Mouse (Mus musculus) embryonic facial prominence, embryonic 11.5 days (tissue): Measurements from ENCODE around the gene Gm12666. TPM values are rescaled to one million over a fixed set of nuclear protein-coding genes. Genes with fewer than 3 reads are reported as not detected.
"Not testable (repeated sequence)": the region's sequence is repeated elsewhere in the genome, so short reads cannot be mapped to it uniquely, and the experiment has no call there.

Experiments
- ATAC-seq: fragments of 200-750 bp; cut with Nextera tagmentation; replicated peaks from 2 replicates; pipeline ENCODE4 v1.8.0; 2017; ENCODE audit warnings: low read depth; ENCODE audit not compliant: insufficient number of reproducible peaks, low FRiP score, low TSS enrichment
- DNase-seq: peaks from one replicate; pipeline ENCODE4 v3.0.0-alpha.2; 2015; ENCODE audit warnings: low spot score
- H3K27ac ChIP-seq: fragments of 300-500 bp; sonication (generic); replicated peaks from 2 replicates; pipeline ENCODE4 v1.5.1; 2014; ENCODE audit warnings: mild to moderate bottlenecking, low read depth, low read length, control low read depth
- H3K27me3 ChIP-seq: fragments of 300-500 bp; sonication (generic); 2 replicates; pipeline ENCODE4 v1.6.1; 2014; ENCODE audit warnings: mild to moderate bottlenecking, low read length, moderate library complexity, mixed read lengths; ENCODE audit not compliant: control insufficient read depth, insufficient read depth
- H3K36me3 ChIP-seq: fragments of 300-500 bp; sonication (generic); replicated peaks from 2 replicates; pipeline ENCODE4 v1.6.1; 2014; ENCODE audit warnings: low read depth, mild to moderate bottlenecking, low read length, moderate library complexity, mixed read lengths; ENCODE audit not compliant: control insufficient read depth, insufficient read depth
- H3K4me1 ChIP-seq: fragments of 300-500 bp; sonication (generic); 2 replicates; pipeline ENCODE4 v1.6.1; 2014; ENCODE audit warnings: low read length, mixed read lengths; ENCODE audit not compliant: control insufficient read depth, insufficient read depth
- H3K4me2 ChIP-seq: fragments of 300-500 bp; sonication (generic); 2 replicates; pipeline ENCODE4 v1.6.1; 2014; ENCODE audit warnings: low read depth, mild to moderate bottlenecking, control low read depth, low read length, moderate library complexity
- H3K4me3 ChIP-seq: fragments of 300-500 bp; sonication (generic); 2 replicates; pipeline ENCODE4 v1.5.1; 2014; ENCODE audit warnings: low read depth, low read length, control low read depth
- H3K9ac ChIP-seq: fragments of 300-500 bp; sonication (generic); replicated peaks from 2 replicates; pipeline ENCODE4 v1.6.1; 2014; ENCODE audit warnings: mild to moderate bottlenecking, control low read depth, low read length
- H3K9me3 ChIP-seq: fragments of 300-500 bp; sonication (generic); replicated peaks from 2 replicates; pipeline ENCODE4 v1.6.1; 2016; ENCODE audit warnings: mild to moderate bottlenecking, low read length, inconsistent platforms, mixed read lengths; ENCODE audit not compliant: control insufficient read depth
- WGBS: fragments of 180-500 bp; shearing (Covaris S2); extraction: QIAGEN DNeasy Blood & Tissue Kit; methylation state at CpG from one replicate; pipeline ENCODE4 v1.1.7; 2014; 5-methylcytosine and 5-hydroxymethylcytosine counted together
- polyA plus RNA-seq: library from polyadenylated mRNA; unstranded; fragments of >200 nt; fragmentation: Nextera tagmentation; extraction: Ambion mirVana; gene quantifications from 2 replicates; pipeline ENCODE4 v1.2.1, GENCODE M21; 2014

Gene Gm12666
- not detected in 2 replicates for polyA plus RNA-seq

DNA sequence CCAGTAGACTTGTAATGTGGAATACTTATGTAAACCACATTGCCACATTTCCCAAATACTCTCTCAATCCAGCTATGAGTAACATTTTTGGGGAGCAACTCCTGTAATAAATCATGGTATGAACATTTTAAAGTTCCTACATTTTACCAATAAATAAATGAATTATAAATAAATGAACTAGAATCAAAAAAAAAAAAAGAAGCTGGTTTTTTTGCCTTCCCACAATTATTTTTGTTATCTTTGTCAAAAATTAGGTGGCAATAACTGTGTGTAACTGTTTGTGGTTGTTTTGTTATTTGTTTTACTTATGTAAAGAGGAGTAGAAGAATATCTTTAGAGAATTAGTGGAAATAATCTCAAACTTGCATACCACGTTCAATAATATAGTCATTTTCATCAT, at the start of gene Gm12666:
Gm12666 (minus strand) TSS at position 101 of the 400 bp plus-strand sequence.
- H3K27ac ChIP-seq, H3K4me3 ChIP-seq, DNase-seq, H3K27me3 ChIP-seq, H3K4me2 ChIP-seq, ATAC-seq, H3K36me3 ChIP-seq, H3K9ac ChIP-seq, H3K4me1 ChIP-seq, H3K9me3 ChIP-seq: not testable (repeated sequence)
- 88% methylated on average over 1 of the region's 1 CpGs for WGBS

DNA sequence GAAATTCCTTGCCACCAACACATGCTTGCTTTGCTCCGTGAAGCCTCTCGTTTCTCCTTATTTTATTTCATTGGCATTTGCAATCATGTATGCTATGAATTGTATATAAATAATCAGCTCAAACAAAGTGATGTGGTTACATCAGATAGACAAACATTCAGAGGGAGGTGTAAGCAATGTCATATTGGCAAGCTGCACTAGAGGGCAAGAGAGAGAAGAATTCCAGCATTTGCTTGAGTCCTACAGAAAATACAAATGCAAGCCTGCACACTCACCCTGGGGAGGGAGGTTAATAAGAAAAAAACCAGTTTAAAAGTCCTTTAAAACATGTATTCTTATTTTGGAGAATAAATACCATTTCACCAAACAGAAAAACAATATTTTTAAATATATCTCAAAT, 34.8 kb upstream of the Gm12666 start:
- DNase-seq (no peak), ATAC-seq (no peak)
- H3K4me2 ChIP-seq = no peak overlapping the region
- no peaks in the 10 kb centered on the region for H3K36me3 ChIP-seq
- no peak overlapping the region for H3K9ac ChIP-seq
- no peaks in the 10 kb centered on the region for H3K27me3 ChIP-seq
- 84% methylated on average over 2 of the region's 2 CpGs for WGBS
- no peaks in the 10 kb centered on the region for H3K4me1 ChIP-seq
- H3K4me3 ChIP-seq = no peak overlapping the region
- H3K27ac ChIP-seq = no peak overlapping the region
- no peaks in the 10 kb centered on the region for H3K9me3 ChIP-seq

DNA sequence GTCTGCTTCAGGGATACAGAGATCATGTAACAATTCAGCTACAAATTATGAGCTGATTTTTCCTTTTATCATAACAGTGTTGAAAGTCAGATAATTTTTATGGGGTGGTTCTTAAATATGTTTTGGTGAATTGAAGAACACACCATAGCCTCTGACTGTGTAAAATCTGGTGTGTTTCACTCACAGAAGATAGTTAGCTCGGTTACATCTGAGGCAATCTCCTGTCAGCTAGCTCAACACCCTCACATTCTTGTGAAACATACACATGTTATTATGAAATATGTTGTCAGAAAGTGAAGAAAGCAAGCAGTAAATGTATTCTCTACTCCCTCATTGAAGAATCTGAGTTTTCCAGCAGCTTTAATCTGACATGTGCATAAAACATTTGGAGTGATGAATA, 24.7 kb upstream of the Gm12666 start:
- Histone ChIP-seq H3K4me1 (no peaks in the 10 kb centered on the region), H3K27ac (no peak overlapping the region), H3K9ac (no peak overlapping the region), H3K27me3 (no peaks in the 10 kb centered on the region), H3K4me2 (no peak overlapping the region), H3K36me3 (no peaks in the 10 kb centered on the region), H3K4me3 (no peak overlapping the region), H3K9me3 (no peaks in the 10 kb centered on the region)
- ATAC-seq = no peak
- 77% methylated on average over 1 of the region's 1 CpGs for WGBS
- DNase-seq = no peak

DNA sequence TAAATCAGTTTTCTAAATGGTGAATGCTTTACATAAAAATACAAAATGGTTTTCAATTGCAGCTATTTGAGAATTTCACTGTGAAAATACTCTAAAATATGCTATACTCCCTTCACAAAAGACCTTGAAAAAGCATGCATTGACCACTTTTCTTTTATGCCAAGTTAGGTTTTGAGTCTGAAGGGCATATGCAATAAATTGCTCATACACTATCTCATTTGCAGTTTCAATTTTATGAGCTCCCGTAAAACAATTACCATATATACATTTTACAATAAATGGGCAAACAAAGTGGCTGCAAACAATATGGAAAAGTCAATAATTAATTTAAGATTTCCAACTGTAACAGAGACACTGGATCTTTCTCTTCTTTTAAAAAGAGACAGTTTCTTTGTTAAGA, 38.9 kb downstream of the Gm12666 start:
- H3K27me3 ChIP-seq = no peaks in the 10 kb centered on the region
- no peaks in the 10 kb centered on the region for H3K9me3 ChIP-seq
- no peak overlapping the region for H3K4me3 ChIP-seq
- no peaks in the 10 kb centered on the region for H3K4me1 ChIP-seq
- no peak overlapping the region for H3K4me2 ChIP-seq
- ATAC-seq (no peak), DNase-seq (no peak)
- H3K27ac ChIP-seq = no peak overlapping the region
- 96% methylated on average over 1 of the region's 1 CpGs for WGBS
- no peaks in the 10 kb centered on the region for H3K36me3 ChIP-seq
- H3K9ac ChIP-seq = no peak overlapping the region

DNA sequence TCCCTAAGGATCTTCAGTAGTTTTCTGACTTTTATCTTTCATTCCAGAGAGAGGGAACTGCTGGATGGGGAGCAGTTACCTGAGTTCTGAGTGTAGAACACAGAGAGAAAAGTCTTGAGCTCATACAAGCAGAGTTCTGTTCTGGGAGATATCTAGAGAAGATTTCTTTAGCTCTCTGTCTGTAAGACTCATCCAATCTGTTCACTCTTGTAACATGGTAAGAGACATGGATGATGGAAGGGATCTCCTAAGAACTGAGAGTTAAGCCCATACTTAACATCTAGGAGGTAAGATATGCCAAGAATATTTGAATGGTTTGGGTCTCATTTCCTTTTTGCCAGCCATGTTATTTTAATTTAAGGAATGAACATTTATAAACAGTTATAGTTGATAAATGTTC, 44.4 kb downstream of the Gm12666 start, which contains the start of gene Izumo3:
Izumo3 (minus strand) TSS at position 101 of the 400 bp plus-strand sequence.
- Histone ChIP-seq H3K36me3 (no peaks in the 10 kb centered on the region), H3K9me3 (no peaks in the 10 kb centered on the region), H3K4me2 (no peak within 1 kb of the TSS), H3K4me1 (no peaks in the 10 kb centered on the region), H3K9ac (no peak within 1 kb of the TSS), H3K27ac (no peak within 1 kb of the TSS), H3K27me3 (no peaks in the 10 kb centered on the region), H3K4me3 (no peak within 1 kb of the TSS)
- no peak for ATAC-seq
- no peak for DNase-seq

Other genes with a start within 250 kb of the Gm12666 start
- not detected in 2 replicates for gene Izumo3, start 44.5 kb downstream of the Gm12666 start, polyA plus RNA-seq